Mouse (Mus musculus): ENCODE results near the gene Mpped2.

Mpped2 gene

GRCm38 (mm10) chr2:106815898-106816297 is 122.8 kb downstream of the Mpped2 start:
- DNase-seq (ENCODE audit: low spot score) = no peak

GRCm38 (mm10) chr2:106821292-106821691 is 128.2 kb downstream of the Mpped2 start:
- DNase-seq (ENCODE audit: low spot score) = no peak

GRCm38 (mm10) chr2:106821883-106822282 is 128.8 kb downstream of the Mpped2 start:
- DNase-seq (ENCODE audit: low spot score) = no peak

- DNase-seq (ENCODE audit: low spot score) = peak; percentile 63
These were observed 129.5 kb downstream of the Mpped2 start for GRCm38 (mm10) chr2:106822540-106822939.

- DNase-seq (ENCODE audit: low spot score) = no peak
These were observed 132.4 kb downstream of the Mpped2 start for GRCm38 (mm10) chr2:106825461-106825860.

GRCm38 (mm10) chr2:106826023-106826422 is 133.0 kb downstream of the Mpped2 start:
- no peak for DNase-seq (ENCODE audit: low spot score)

GRCm38 (mm10) chr2:106826806-106827205 is 133.7 kb downstream of the Mpped2 start:
- no peak for DNase-seq (ENCODE audit: low spot score)

GRCm38 (mm10) chr2:106828573-106829310 is 135.7 kb downstream of the Mpped2 start:
- DNase-seq (ENCODE audit: low spot score) = peak; percentile 37

GRCm38 (mm10) chr2:106829420-106829819 is 136.4 kb downstream of the Mpped2 start:
- no peak for DNase-seq (ENCODE audit: low spot score)

GRCm38 (mm10) chr2:106832577-106832976 is 139.5 kb downstream of the Mpped2 start:
- DNase-seq (ENCODE audit: low spot score) = no peak

GRCm38 (mm10) chr2:106833212-106833611 is 140.1 kb downstream of the Mpped2 start:
- DNase-seq (ENCODE audit: low spot score) = no peak

GRCm38 (mm10) chr2:106835321-106835720 is 142.3 kb downstream of the Mpped2 start:
- DNase-seq (ENCODE audit: low spot score) = no peak

- no peak for DNase-seq (ENCODE audit: low spot score)
These were observed 144.2 kb downstream of the Mpped2 start for GRCm38 (mm10) chr2:106837241-106837640.

GRCm38 (mm10) chr2:106844147-106844546 is 151.1 kb downstream of the Mpped2 start:
- no peak for DNase-seq (ENCODE audit: low spot score)

- DNase-seq (ENCODE audit: low spot score) = no peak
These were observed 152.0 kb downstream of the Mpped2 start for GRCm38 (mm10) chr2:106844766-106845678.

- no peak for DNase-seq (ENCODE audit: low spot score)
These were observed 153.4 kb downstream of the Mpped2 start for GRCm38 (mm10) chr2:106846511-106846910.

- no peak for DNase-seq (ENCODE audit: low spot score)
These were observed 156.3 kb downstream of the Mpped2 start for GRCm38 (mm10) chr2:106849389-106849788.

GRCm38 (mm10) chr2:106851515-106851914 is 158.4 kb downstream of the Mpped2 start:
- no peak for DNase-seq (ENCODE audit: low spot score)

GRCm38 (mm10) chr2:106854213-106854612 is 161.1 kb downstream of the Mpped2 start:
- DNase-seq (ENCODE audit: low spot score) = no peak

- DNase-seq (ENCODE audit: low spot score) = peak; percentile 61
These were observed 161.7 kb downstream of the Mpped2 start for GRCm38 (mm10) chr2:106854758-106855157.

- no peak for DNase-seq (ENCODE audit: low spot score)
These were observed 162.1 kb downstream of the Mpped2 start for GRCm38 (mm10) chr2:106855184-106855583.

- peak; percentile 78 for DNase-seq (ENCODE audit: low spot score)
These were observed 162.7 kb downstream of the Mpped2 start for GRCm38 (mm10) chr2:106855623-106856350.
